Mouse (Mus musculus): ENCODE measurements at regions not wholly inside any gene's neighbourhood (a gene's known extent, or its start where the extent isn't known, plus 50 kb on each side); places are given as distances from the start of the nearest gene placed in this dataset.

GRCm38 (mm10) chr7:113153386-113153785 lies 53.9 kb upstream of the Arntl start:
- TF ChIP-seq CTCF (IDR thresholded peaks at IDR 0.05) = no peak
- intact Hi-C loops (cut with DNase I) = no loop called here
- Histone ChIP-seq H3K27ac (no peak overlapping the region), H3K4me3 (no peak overlapping the region)
- no peak for DNase-seq (ENCODE audit: extremely low spot score in 1 of 2, low spot score in 2 of 2)

GRCm38 (mm10) chr7:113154066-113154465 lies 53.2 kb upstream of the Arntl start:
- intact Hi-C loops (cut with DNase I) = no loop called here
- TF ChIP-seq CTCF (IDR thresholded peaks at IDR 0.05) = no peak
- no peak for DNase-seq (ENCODE audit: extremely low spot score in 1 of 2, low spot score in 2 of 2)
- Histone ChIP-seq H3K27ac (no peak overlapping the region), H3K4me3 (no peak overlapping the region)

GRCm38 (mm10) chr7:113156366-113156765 lies 50.9 kb upstream of the Arntl start:
- no peak for TF ChIP-seq CTCF (IDR thresholded peaks at IDR 0.05)
- no peak for DNase-seq (ENCODE audit: extremely low spot score in 1 of 2, low spot score in 2 of 2)
- Histone ChIP-seq H3K4me3 (no peak overlapping the region), H3K27ac (peak overlapping the region; percentile 38)
- intact Hi-C loops (cut with DNase I) = no loop called here

GRCm38 (mm10) chr7:113156861-113157747 lies 50.2 kb upstream of the Arntl start:
- intact Hi-C loops (cut with DNase I) = no loop called here
- DNase-seq (ENCODE audit: extremely low spot score in 1 of 2, low spot score in 2 of 2) = no peak
- Histone ChIP-seq H3K27ac (peak overlapping the region; percentile 38), H3K4me3 (no peak overlapping the region)
- no peak for TF ChIP-seq CTCF (IDR thresholded peaks at IDR 0.05)
